ENCODE assay signal across 28 mouse cellular contexts in genomic region chr14:21356286-21356685, GRCm38 (mm10).
DNase-seq lines count a peak whose midpoint lies in the region; ATAC-seq lines count a peak whose summit lies in the region.
"Had no signal": no experiment of that assay in that cellular context is flagged by ENCODE, and none has a peak within 500 bp of the region (broad histone marks: within the 10 kb centered on the region; RNA-seq: fewer than 3 reads in every experiment).

No protein-coding gene starts in this region.

- WGBS in limb, embryonic 13.5 days = 29% methylated on average over 1 of the region's 1 CpGs
- WGBS in limb, embryonic 10.5 days = 90% methylated on average over 1 of the region's 1 CpGs
- 45% methylated on average over 1 of the region's 1 CpGs for WGBS in lung, embryonic 16.5 days
- 31% methylated on average over 1 of the region's 1 CpGs for WGBS in stomach, embryonic 15.5 days

- peaks cover 41% of the 10 kb centered on the region for H3K4me1 ChIP-seq in limb, embryonic 13.5 days
- peaks cover 13% of the 10 kb centered on the region for H3K4me1 ChIP-seq in limb, embryonic 10.5 days
- H3K4me1 ChIP-seq in lung, embryonic 16.5 days (replicated peaks; ENCODE audit: control insufficient read depth, insufficient read depth, low read length) = peaks cover 2% of the 10 kb centered on the region; the same call in 1 of the 2 replicates
- no peaks in the 10 kb centered on the region for H3K4me1 ChIP-seq in stomach, embryonic 15.5 days
- H3K4me1 ChIP-seq: heart, embryonic 10.5 days had no signal

- no peaks in the 10 kb centered on the region for H3K27me3 ChIP-seq in limb, embryonic 13.5 days
- no peaks in the 10 kb centered on the region for H3K27me3 ChIP-seq in limb, embryonic 10.5 days (ENCODE audit: low read depth, poor library complexity, severe bottlenecking)
- no peaks in the 10 kb centered on the region for H3K27me3 ChIP-seq in lung, embryonic 16.5 days (ENCODE audit: control insufficient read depth, insufficient read depth, low read depth, low read length)
- no peaks in the 10 kb centered on the region for H3K27me3 ChIP-seq in stomach, embryonic 15.5 days (replicated peaks)
- H3K27me3 ChIP-seq: embryonic facial prominence, embryonic 13.5 days; forebrain, embryonic 12.5 days; forebrain, embryonic 15.5 days; heart, embryonic 13.5 days had no signal

- no peak overlapping the region for H3K4me3 ChIP-seq in limb, embryonic 13.5 days
- no peak overlapping the region for H3K4me3 ChIP-seq in limb, embryonic 10.5 days
- H3K4me3 ChIP-seq in lung, embryonic 16.5 days (ENCODE audit: low read length) = no peak overlapping the region
- H3K4me3 ChIP-seq in stomach, embryonic 15.5 days (replicated peaks) = no peak overlapping the region
- H3K4me3 ChIP-seq: embryonic facial prominence, embryonic 10.5 days; embryonic facial prominence, embryonic 13.5 days; erythroblast, embryonic 14.5 days; forebrain, embryonic 12.5 days; forebrain, embryonic 15.5 days; heart, adult 2 months; heart, embryonic 10.5 days; heart, embryonic 13.5 days had no signal

- peak; percentile 44; the same call in 1 of the 2 replicates for ATAC-seq in limb, embryonic 13.5 days (ENCODE audit: low FRiP score, low read depth)
- peak; percentile 89; the same call in 1 of the 2 replicates for ATAC-seq in lung, embryonic 16.5 days (ENCODE audit: low read depth)
- peak; percentile 31; the same call in 1 of the 2 replicates for ATAC-seq in stomach, embryonic 15.5 days (ENCODE audit: insufficient read depth, low FRiP score, low read depth)
- ATAC-seq: activated CD4-positive, CD25-positive, alpha-beta regulatory T cell, adult 4 months; CD4-positive, CD25-positive, alpha-beta regulatory T cell, adult 4 months; forebrain, embryonic 15.5 days had no signal

- H3K27ac ChIP-seq in limb, embryonic 13.5 days = no peak overlapping the region
- no peak overlapping the region for H3K27ac ChIP-seq in limb, embryonic 10.5 days
- H3K27ac ChIP-seq in lung, embryonic 16.5 days (ENCODE audit: low read length) = no peak overlapping the region
- no peak overlapping the region for H3K27ac ChIP-seq in stomach, embryonic 15.5 days
- H3K27ac ChIP-seq: embryonic facial prominence, embryonic 10.5 days; embryonic facial prominence, embryonic 13.5 days; forebrain, embryonic 12.5 days; forebrain, embryonic 15.5 days; heart, adult 2 months; heart, embryonic 10.5 days; heart, embryonic 13.5 days; hindbrain, embryonic 14.5 days had no signal

- H3K36me3 ChIP-seq in limb, embryonic 13.5 days = no peaks in the 10 kb centered on the region
- H3K36me3 ChIP-seq in limb, embryonic 10.5 days = peaks cover 4% of the 10 kb centered on the region
- H3K36me3 ChIP-seq in lung, embryonic 16.5 days (ENCODE audit: control insufficient read depth, insufficient read depth, low read length) = no peaks in the 10 kb centered on the region
- no peaks in the 10 kb centered on the region for H3K36me3 ChIP-seq in stomach, embryonic 15.5 days
- H3K36me3 ChIP-seq: embryonic facial prominence, embryonic 10.5 days; embryonic facial prominence, embryonic 13.5 days; forebrain, embryonic 12.5 days; forebrain, embryonic 15.5 days had no signal

- H3K4me2 ChIP-seq in limb, embryonic 13.5 days (replicated peaks) = no peak overlapping the region
- H3K4me2 ChIP-seq in lung, embryonic 16.5 days (ENCODE audit: low read depth, low read length) = no peak overlapping the region
- no peak overlapping the region for H3K4me2 ChIP-seq in stomach, embryonic 15.5 days
- H3K4me2 ChIP-seq: embryonic facial prominence, embryonic 13.5 days; forebrain, embryonic 12.5 days; forebrain, embryonic 15.5 days; heart, embryonic 13.5 days; hindbrain, embryonic 14.5 days had no signal

- no peak for DNase-seq in limb, embryonic 10.5 days (ENCODE audit: low spot score)
- no peak for DNase-seq in lung, adult 18-20 months
- no peak for DNase-seq in T-cell, adult 2 months (ENCODE audit: low spot score)
- DNase-seq: adrenal gland, adult 8-10 months; adrenal gland, postnatal 25 days; cerebellum, adult 11-12 months; cerebellum, adult 8-10 months; cerebellum, postnatal 10 days; cerebellum, postnatal 36 days; embryo, embryonic 11 days; gastrocnemius, postnatal 10 days; gastrocnemius, postnatal 36 days; heart, adult 2 months; heart, postnatal 14 days; heart, postnatal 4 days had no signal

- no peaks in the 10 kb centered on the region for H3K9me3 ChIP-seq in limb, embryonic 13.5 days
- no peaks in the 10 kb centered on the region for H3K9me3 ChIP-seq in limb, embryonic 10.5 days (replicated peaks)
- H3K9me3 ChIP-seq in lung, embryonic 16.5 days (ENCODE audit: control insufficient read depth, low read length) = no peaks in the 10 kb centered on the region
- H3K9me3 ChIP-seq in stomach, embryonic 15.5 days = no peaks in the 10 kb centered on the region
- H3K9me3 ChIP-seq: embryonic facial prominence, embryonic 10.5 days; embryonic facial prominence, embryonic 13.5 days; forebrain, embryonic 12.5 days; forebrain, embryonic 15.5 days; heart, embryonic 10.5 days; heart, embryonic 13.5 days had no signal

- H3K9ac ChIP-seq in limb, embryonic 13.5 days = no peak overlapping the region
- no peak overlapping the region for H3K9ac ChIP-seq in lung, embryonic 16.5 days (ENCODE audit: low read length)
- no peak overlapping the region for H3K9ac ChIP-seq in stomach, embryonic 15.5 days
- H3K9ac ChIP-seq: embryonic facial prominence, embryonic 13.5 days; forebrain, embryonic 12.5 days; forebrain, embryonic 15.5 days; heart, embryonic 13.5 days; hindbrain, embryonic 14.5 days had no signal

Comparison
In these comparisons a context has a peak if more than half of its experiments do, and no peak if none do; other contexts are left out.
1. ATAC-seq: peak in every context shown above with its lines; median percentile 89 in lung, embryonic 16.5 days; 44 in limb, embryonic 13.5 days; 31 in stomach, embryonic 15.5 days.